Mouse (Mus musculus): Measurements from ENCODE around the gene Galnt14.

DNA sequence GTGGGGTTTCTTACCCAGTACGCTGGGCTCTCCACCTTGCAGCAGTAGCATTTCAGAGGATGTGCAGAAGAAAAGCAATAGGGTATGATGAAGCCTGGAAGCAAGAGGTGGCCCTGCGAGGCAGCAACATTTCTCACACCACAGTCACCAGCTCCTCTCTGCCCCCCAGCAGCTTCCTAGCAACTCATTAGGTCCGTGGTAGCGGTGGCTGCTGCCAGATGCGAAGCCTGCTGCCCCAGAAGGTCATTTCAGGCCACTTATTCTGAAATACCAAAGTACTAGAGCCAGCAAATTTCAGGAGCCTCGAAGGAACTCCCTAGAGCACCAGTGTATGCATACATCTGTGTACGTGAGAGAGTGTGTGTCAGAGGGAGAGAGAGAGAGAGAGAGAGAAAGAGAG, 9.2 kb downstream of the Galnt14 start:
- TF ChIP-seq CTCF (conservative IDR thresholded peaks at IDR 0.05; ENCODE audit: low read length): no peak
- TF ChIP-seq POU5F1 (IDR thresholded peaks at IDR 0.05; ENCODE audit: borderline replicate concordance, low read length): no peak

Data from E14TG2a.4 (cell line).